Mouse (Mus musculus): Measurements from ENCODE around the gene Vamp4. TPM values are rescaled to one million over a fixed set of nuclear protein-coding genes. Genes with fewer than 3 reads are reported as not detected.

Gene Vamp4
- polyA plus RNA-seq (2015; fragmentation: Nextera tagmentation; extraction: Ambion mirVana): 32.9 and 33.1 TPM in 2 replicates

- H3K4me1 ChIP-seq (replicated peaks; ENCODE audit: control insufficient read depth, insufficient read depth): no peaks in the 10 kb centered on the region
- DNase-seq (ENCODE audit: low spot score): peak; percentile 95
- H3K27me3 ChIP-seq (ENCODE audit: control insufficient read depth, insufficient read depth, low read length): no peaks in the 10 kb centered on the region
- peaks cover 3% of the 10 kb centered on the region; the same call in 1 of the 2 replicates for H3K36me3 ChIP-seq (ENCODE audit: control insufficient read depth, insufficient read depth, low read length)
- WGBS: under 1% methylated on average over 33 of the region's 43 CpGs
- peak within 1 kb of the TSS; percentile 99 for H3K4me3 ChIP-seq (ENCODE audit: low read depth, low read length)
- H3K27ac ChIP-seq (replicated peaks): peak within 1 kb of the TSS; percentile 87
- peak within 1 kb of the TSS; percentile 94 for H3K9ac ChIP-seq (ENCODE audit: low read length)
- H3K9me3 ChIP-seq (ENCODE audit: control insufficient read depth, low read length): no peaks in the 10 kb centered on the region
- TF ChIP-seq CTCF (IDR thresholded peaks at IDR 0.05; ENCODE audit: low read depth): peak; percentile 77
- no peak for TF ChIP-seq EP300 (optimal IDR thresholded peaks at IDR 0.05)
- peak within 1 kb of the TSS; percentile 77 for H3K4me2 ChIP-seq (replicated peaks; ENCODE audit: low read depth)
- peak; percentile 99 for ATAC-seq (ENCODE audit: low FRiP score, low TSS enrichment)
Observed at GRCm38 (mm10) chr1:162570260-162570748, at the start of gene Vamp4. TSS of gene Vamp4 (plus strand) at chr1:162570515.

- no peaks in the 10 kb centered on the region; the same call in 1 of the 2 replicates for H3K9me3 ChIP-seq (ENCODE audit: control insufficient read depth, low read length)
- no peaks in the 10 kb centered on the region for H3K4me1 ChIP-seq (replicated peaks; ENCODE audit: control insufficient read depth, insufficient read depth)
- TF ChIP-seq CTCF (IDR thresholded peaks at IDR 0.05; ENCODE audit: low read depth) (peak; percentile 52), EP300 (optimal IDR thresholded peaks at IDR 0.05) (no peak)
- H3K9ac ChIP-seq (ENCODE audit: low read length): no peak overlapping the region
- H3K27ac ChIP-seq (replicated peaks): no peak overlapping the region
- no peak overlapping the region for H3K4me3 ChIP-seq (ENCODE audit: low read depth, low read length)
- DNase-seq (ENCODE audit: low spot score) (no peak), ATAC-seq (ENCODE audit: low FRiP score, low TSS enrichment) (no peak)
- WGBS: 60% methylated on average over 2 of the region's 2 CpGs
- no peak overlapping the region for H3K4me2 ChIP-seq (replicated peaks; ENCODE audit: low read depth)
- no peaks in the 10 kb centered on the region; the same call in 1 of the 2 replicates for H3K36me3 ChIP-seq (ENCODE audit: control insufficient read depth, insufficient read depth, low read length)
- no peaks in the 10 kb centered on the region for H3K27me3 ChIP-seq (ENCODE audit: control insufficient read depth, insufficient read depth, low read length)
Observed at GRCm38 (mm10) chr1:162529651-162530050, 40.7 kb upstream of the Vamp4 start.

- Histone ChIP-seq H3K4me3 (ENCODE audit: low read depth, low read length) (no peak overlapping the region), H3K4me2 (replicated peaks; ENCODE audit: low read depth) (no peak overlapping the region), H3K27me3 (ENCODE audit: control insufficient read depth, insufficient read depth, low read length) (no peaks in the 10 kb centered on the region), H3K9me3 (ENCODE audit: control insufficient read depth, low read length) (no peaks in the 10 kb centered on the region; the same call in 1 of the 2 replicates), H3K9ac (ENCODE audit: low read length) (no peak overlapping the region), H3K4me1 (replicated peaks; ENCODE audit: control insufficient read depth, insufficient read depth) (no peaks in the 10 kb centered on the region), H3K27ac (replicated peaks) (no peak overlapping the region), H3K36me3 (ENCODE audit: control insufficient read depth, insufficient read depth, low read length) (peaks cover 4% of the 10 kb centered on the region)
- DNase-seq (ENCODE audit: low spot score) (no peak), ATAC-seq (ENCODE audit: low FRiP score, low TSS enrichment) (no peak)
- TF ChIP-seq CTCF (IDR thresholded peaks at IDR 0.05; ENCODE audit: low read depth) (no peak), EP300 (optimal IDR thresholded peaks at IDR 0.05) (no peak)
- WGBS: 97% methylated on average over 1 of the region's 1 CpGs
Observed at GRCm38 (mm10) chr1:162530666-162531065, 39.6 kb upstream of the Vamp4 start.

GRCm38 (mm10) chr1:162531584-162531983, 38.7 kb upstream of the Vamp4 start:
- ATAC-seq (ENCODE audit: low FRiP score, low TSS enrichment) (no peak), DNase-seq (ENCODE audit: low spot score) (no peak)
- WGBS: 77% methylated on average over 4 of the region's 4 CpGs
- peaks cover 10% of the 10 kb centered on the region for H3K36me3 ChIP-seq (ENCODE audit: control insufficient read depth, insufficient read depth, low read length)
- TF ChIP-seq EP300 (optimal IDR thresholded peaks at IDR 0.05) (no peak), CTCF (IDR thresholded peaks at IDR 0.05; ENCODE audit: low read depth) (peak; percentile 69)
- no peak overlapping the region for H3K27ac ChIP-seq (replicated peaks)
- no peaks in the 10 kb centered on the region for H3K27me3 ChIP-seq (ENCODE audit: control insufficient read depth, insufficient read depth, low read length)
- no peaks in the 10 kb centered on the region for H3K4me1 ChIP-seq (replicated peaks; ENCODE audit: control insufficient read depth, insufficient read depth)
- H3K9ac ChIP-seq (ENCODE audit: low read length): no peak overlapping the region
- H3K4me2 ChIP-seq (replicated peaks; ENCODE audit: low read depth): no peak overlapping the region
- no peak overlapping the region for H3K4me3 ChIP-seq (ENCODE audit: low read depth, low read length)
- no peaks in the 10 kb centered on the region; the same call in 1 of the 2 replicates for H3K9me3 ChIP-seq (ENCODE audit: control insufficient read depth, low read length)

DNA sequence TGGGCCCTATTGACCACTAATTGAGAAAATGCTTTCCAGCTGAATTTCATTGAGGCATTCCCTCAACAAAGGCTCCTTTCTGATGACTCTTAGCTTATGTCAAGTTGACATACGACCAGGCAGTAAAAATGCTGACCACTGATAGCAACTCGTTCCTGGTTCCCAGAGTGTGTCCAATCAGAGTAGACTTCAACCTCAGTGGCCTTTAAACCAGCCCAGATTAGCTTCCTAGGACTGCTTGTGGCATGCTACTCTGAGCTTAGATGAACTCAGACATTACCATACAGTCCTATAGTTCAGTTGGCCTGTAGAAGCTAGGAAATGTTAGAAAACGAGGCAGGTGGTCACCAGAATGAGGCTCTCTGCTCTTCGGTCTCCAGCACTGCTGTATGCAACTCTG, 38.0 kb upstream of the Vamp4 start:
- no peak for ATAC-seq (ENCODE audit: low FRiP score, low TSS enrichment)

DNA sequence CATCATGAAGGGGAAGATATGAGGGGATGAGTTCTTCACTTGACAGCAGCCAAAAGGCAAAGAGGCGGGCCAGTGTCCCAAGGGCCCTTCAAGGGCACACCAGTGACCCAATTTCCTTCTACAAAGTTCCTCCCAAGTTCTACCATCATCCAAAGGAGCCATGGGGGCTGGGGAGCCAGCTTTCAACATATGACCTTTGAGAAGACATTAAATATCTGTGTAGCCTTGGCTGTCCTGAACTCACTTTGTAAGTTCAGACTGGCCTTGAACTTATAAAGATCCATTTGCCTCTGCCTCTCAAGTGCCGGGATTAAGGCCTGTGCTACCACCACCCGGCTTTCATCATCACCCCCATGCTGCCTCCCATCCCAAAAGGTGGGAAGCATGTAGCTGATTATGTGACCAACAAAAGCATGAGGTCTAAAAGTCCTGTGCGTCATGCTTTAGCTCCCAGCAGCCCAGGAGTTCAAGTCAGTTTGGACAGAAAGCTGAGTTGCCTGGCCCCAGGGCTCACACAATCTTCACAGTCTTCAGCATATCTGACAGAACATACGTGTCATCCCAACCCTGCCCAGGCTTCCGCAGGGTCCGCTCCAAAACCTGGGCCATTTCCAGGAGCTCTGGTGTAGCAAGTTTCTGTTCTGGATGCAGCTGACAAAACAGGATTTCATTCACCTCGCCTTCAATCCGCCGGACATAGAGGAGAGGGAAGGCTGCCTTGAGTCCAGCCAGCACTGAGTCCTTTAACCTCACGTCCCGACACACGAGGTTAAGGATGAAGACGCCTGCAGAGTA, 36.4 kb upstream of the Vamp4 start:
- 94% methylated on average over 14 of the region's 14 CpGs for WGBS
- DNase-seq (ENCODE audit: low spot score): no peak
- no peaks in the 10 kb centered on the region for H3K27me3 ChIP-seq (ENCODE audit: control insufficient read depth, insufficient read depth, low read length)
- TF ChIP-seq EP300 (optimal IDR thresholded peaks at IDR 0.05) (no peak), CTCF (IDR thresholded peaks at IDR 0.05; ENCODE audit: low read depth) (no peak)
- H3K9me3 ChIP-seq (ENCODE audit: control insufficient read depth, low read length): no peaks in the 10 kb centered on the region; the same call in 1 of the 2 replicates
- H3K36me3 ChIP-seq (ENCODE audit: control insufficient read depth, insufficient read depth, low read length): peaks cover 24% of the 10 kb centered on the region
- no peak overlapping the region for H3K27ac ChIP-seq (replicated peaks)
- no peak overlapping the region for H3K9ac ChIP-seq (ENCODE audit: low read length)
- H3K4me3 ChIP-seq (ENCODE audit: low read depth, low read length): no peak overlapping the region
- no peak for ATAC-seq (ENCODE audit: low FRiP score, low TSS enrichment)
- H3K4me2 ChIP-seq (replicated peaks; ENCODE audit: low read depth): no peak overlapping the region
- no peaks in the 10 kb centered on the region for H3K4me1 ChIP-seq (replicated peaks; ENCODE audit: control insufficient read depth, insufficient read depth)

More for the DNA sequence above, 38.0 kb upstream of the Vamp4 start:
- no peaks in the 10 kb centered on the region for H3K4me1 ChIP-seq (replicated peaks; ENCODE audit: control insufficient read depth, insufficient read depth)
- H3K4me3 ChIP-seq (ENCODE audit: low read depth, low read length): no peak overlapping the region
- H3K27me3 ChIP-seq (ENCODE audit: control insufficient read depth, insufficient read depth, low read length): no peaks in the 10 kb centered on the region
- no peak overlapping the region for H3K9ac ChIP-seq (ENCODE audit: low read length)
- WGBS: 67% methylated on average over 4 of the region's 4 CpGs
- no peak overlapping the region for H3K4me2 ChIP-seq (replicated peaks; ENCODE audit: low read depth)
- no peaks in the 10 kb centered on the region; the same call in 1 of the 2 replicates for H3K9me3 ChIP-seq (ENCODE audit: control insufficient read depth, low read length)
- TF ChIP-seq EP300 (optimal IDR thresholded peaks at IDR 0.05): no peak
- no peak for TF ChIP-seq CTCF (IDR thresholded peaks at IDR 0.05; ENCODE audit: low read depth)
- DNase-seq (ENCODE audit: low spot score): no peak
- H3K36me3 ChIP-seq (ENCODE audit: control insufficient read depth, insufficient read depth, low read length): peaks cover 17% of the 10 kb centered on the region
- H3K27ac ChIP-seq (replicated peaks): no peak overlapping the region

All from stomach, postnatal 0 days (tissue).